Mouse (Mus musculus) liver, adult 2 months (tissue): Measurements from ENCODE around the gene Zfp36.

Source experiments
- CTCF ChIP-seq: fragments of 200-500 bp; IDR thresholded peaks from 2 replicates; pipeline ENCODE4 v1.5.1; 2011; ENCODE audit warnings: low read depth, low read length, control low read depth
- POLR2A ChIP-seq: fragments of 200-500 bp; IDR thresholded peaks from 2 replicates; pipeline ENCODE4 v1.6.1; 2011; ENCODE audit warnings: low read length, control low read depth; ENCODE audit not compliant: insufficient read depth; ENCODE audit errors: extremely low read depth

GRCm38 (mm10) chr7:28382347-28382951 lies 2.4 kb upstream of the Zfp36 start:
- TF ChIP-seq CTCF = no peak
- no peak for TF ChIP-seq POLR2A
